Mouse (Mus musculus): Measurements from ENCODE around the gene Ddc.

GRCm38 (mm10) chr11:11939611-11940010, 41.7 kb upstream of the Ddc start:
- TF ChIP-seq CTCF (IDR thresholded peaks at IDR 0.05) (no peak), EP300 (IDR thresholded peaks at IDR 0.05) (no peak)
